Mouse (Mus musculus) left cerebral cortex, adult 8-10 months (tissue): ENCODE measurements at regions not wholly inside any gene's neighbourhood (a gene's known extent, or its start where the extent isn't known, plus 50 kb on each side); places are given as distances from the start of the nearest gene placed in this dataset.

Experiments
- DNase-seq, 2 experiments: peaks; one replicate each; pipeline ENCODE4 v3.0.0; 2022; ENCODE audit warnings: low spot score in 2 of 2

GRCm38 (mm10) chr9:91133256-91133920 is 228.8 kb upstream of the Zic4 start:
- DNase-seq: no peak

- no peak for DNase-seq
These were observed 227.9 kb upstream of the Zic4 start for GRCm38 (mm10) chr9:91134325-91134724.

GRCm38 (mm10) chr9:91135107-91135506 is 227.1 kb upstream of the Zic4 start:
- DNase-seq: no peak

GRCm38 (mm10) chr9:91140651-91141050 is 221.6 kb upstream of the Zic4 start:
- no peak for DNase-seq

GRCm38 (mm10) chr9:91151893-91152292 is 210.3 kb upstream of the Zic4 start:
- DNase-seq: no peak

GRCm38 (mm10) chr9:91159311-91159710 is 202.9 kb upstream of the Zic4 start:
- DNase-seq: no peak

- DNase-seq: no peak
These were observed 194.3 kb upstream of the Zic4 start for GRCm38 (mm10) chr9:91167871-91168270.

- DNase-seq: no peak
These were observed 169.0 kb upstream of the Zic4 start for GRCm38 (mm10) chr9:91193221-91193620.

- no peak for DNase-seq
These were observed 168.3 kb upstream of the Zic4 start for GRCm38 (mm10) chr9:91193954-91194353.

GRCm38 (mm10) chr9:91207281-91207680 is 154.9 kb upstream of the Zic4 start:
- no peak for DNase-seq

GRCm38 (mm10) chr9:91227673-91228440 is 134.4 kb upstream of the Zic4 start:
- DNase-seq: no peak

GRCm38 (mm10) chr9:91228525-91228924 is 133.7 kb upstream of the Zic4 start:
- DNase-seq: no peak

GRCm38 (mm10) chr9:91253886-91254285 is 108.3 kb upstream of the Zic4 start:
- no peak for DNase-seq

GRCm38 (mm10) chr9:91291340-91291739 is 70.9 kb upstream of the Zic4 start:
- DNase-seq: no peak
